Mouse (Mus musculus) liver, adult 2 months (tissue): ENCODE results near the gene Hnf1a. TPM values are rescaled to one million over a fixed set of nuclear protein-coding genes. Genes with fewer than 3 reads are reported as not detected.

Experiments used
- DNase-seq: peaks from one replicate; pipeline ENCODE4 v3.0.0-alpha.2; 2011; ENCODE audit warnings: low read depth, low spot score; ENCODE audit errors: extremely low read depth
- H3K27ac ChIP-seq: fragments of 200-500 bp; replicated peaks from 2 replicates; pipeline ENCODE4 v1.5.1; 2012; ENCODE audit warnings: low read depth, mild to moderate bottlenecking, control low read depth, inconsistent platforms, low read length; ENCODE audit not compliant: insufficient read depth
- H3K27me3 ChIP-seq: fragments of 200-500 bp; 2 replicates; pipeline ENCODE4 v1.6.1; 2012; ENCODE audit warnings: mild to moderate bottlenecking, moderate library complexity, low read length, inconsistent platforms; ENCODE audit not compliant: control insufficient read depth, insufficient read depth
- H3K36me3 ChIP-seq: fragments of 200-500 bp; 2 replicates; pipeline ENCODE4 v1.6.1; 2012; ENCODE audit warnings: low read length, inconsistent platforms; ENCODE audit not compliant: control insufficient read depth, insufficient read depth
- H3K4me1 ChIP-seq: fragments of 200-500 bp; 2 replicates; pipeline ENCODE4 v1.6.1; 2011; ENCODE audit warnings: low read length; ENCODE audit not compliant: control insufficient read depth, insufficient read depth
- H3K4me3 ChIP-seq: fragments of 200-500 bp; 2 replicates; pipeline ENCODE4 v1.5.1; 2011; ENCODE audit warnings: low read depth, mild to moderate bottlenecking, control low read depth, low read length, moderate library complexity; ENCODE audit not compliant: insufficient read depth
- H3K79me2 ChIP-seq: fragments of 200-500 bp; 2 replicates; pipeline ENCODE4 v1.6.1; 2012; ENCODE audit warnings: inconsistent platforms, mild to moderate bottlenecking, low read length, moderate library complexity; ENCODE audit not compliant: control insufficient read depth, insufficient read depth
- H3K9ac ChIP-seq: fragments of 200-500 bp; 2 replicates; pipeline ENCODE4 v1.6.1; 2012; ENCODE audit warnings: low read depth, mild to moderate bottlenecking, control low read depth, inconsistent platforms, low read length
- CTCF ChIP-seq: fragments of 200-500 bp; IDR thresholded peaks from 2 replicates; pipeline ENCODE4 v1.5.1; 2011; ENCODE audit warnings: low read depth, low read length, control low read depth
- POLR2A ChIP-seq: fragments of 200-500 bp; IDR thresholded peaks from 2 replicates; pipeline ENCODE4 v1.6.1; 2011; ENCODE audit warnings: low read length, control low read depth; ENCODE audit not compliant: insufficient read depth; ENCODE audit errors: extremely low read depth
- WGBS: fragments of 180-500 bp; shearing (Covaris S2); methylation state at CpG from one replicate; pipeline ENCODE4 v1.1.7; 2018; 5-methylcytosine and 5-hydroxymethylcytosine counted together
- polyA plus RNA-seq: library from polyadenylated mRNA; depleted of rRNA; stranded (reverse); fragments of >200 nt; gene quantifications from 2 replicates; pipeline ENCODE4 v1.2.3, GENCODE M21; 2012; rRNA removed
- total RNA-seq: library from RNA; depleted of rRNA; stranded (reverse); fragments of >200 nt; gene quantifications from 2 replicates; pipeline ENCODE4 v1.2.3, GENCODE M21; 2014; rRNA removed

Gene Hnf1a
- total and polyA plus RNA-seq, 2 experiments = 6.1 to 13.5 TPM

DNA sequence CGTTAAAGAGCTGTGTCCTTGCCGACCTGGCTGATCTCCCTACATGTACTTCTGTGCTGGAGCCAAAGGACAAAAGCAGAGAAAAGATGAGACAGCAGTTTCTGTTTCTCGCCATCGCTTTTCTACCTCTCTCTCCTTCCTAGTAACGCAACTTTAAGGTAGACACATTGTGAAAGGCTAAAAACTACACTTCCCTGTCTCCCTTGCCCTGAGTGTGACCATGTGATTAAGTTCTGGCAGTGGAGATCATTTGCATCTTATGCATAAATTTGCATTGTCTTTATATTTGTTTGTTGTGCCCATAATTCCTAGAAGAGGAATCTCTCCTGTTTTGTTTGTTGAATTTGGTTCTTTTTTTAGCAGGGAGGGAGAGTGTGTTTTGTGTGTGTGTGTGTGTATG, 55.0 kb downstream of the Hnf1a start:
- Histone ChIP-seq H3K27ac (no peak overlapping the region), H3K4me3 (no peak overlapping the region), H3K79me2 (no peaks in the 10 kb centered on the region), H3K36me3 (no peaks in the 10 kb centered on the region), H3K4me1 (no peaks in the 10 kb centered on the region), H3K27me3 (no peaks in the 10 kb centered on the region), H3K9ac (no peak overlapping the region)
- peak; percentile 51 for DNase-seq
- no peak for TF ChIP-seq POLR2A
- no peak for TF ChIP-seq CTCF
- 40% methylated on average over 5 of the region's 5 CpGs for WGBS

DNA sequence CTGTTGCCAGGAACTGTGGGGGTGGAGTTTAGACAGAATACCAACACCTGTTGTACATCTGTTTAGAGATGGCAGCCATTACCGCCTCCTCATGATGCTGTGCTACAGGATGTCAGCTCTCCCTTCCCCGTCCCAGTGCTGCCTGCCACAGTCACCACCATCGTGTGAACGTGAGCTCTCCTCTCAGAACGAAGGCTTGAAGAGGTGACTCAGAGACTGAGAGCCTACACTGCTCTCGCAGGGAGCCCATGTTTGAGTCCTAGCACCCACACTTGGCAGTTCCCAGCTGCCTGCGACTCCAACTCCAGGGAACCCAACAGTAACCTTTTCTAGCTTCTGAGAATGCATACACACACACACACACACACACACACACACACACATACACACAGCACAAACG, 56.0 kb downstream of the Hnf1a start:
- Histone ChIP-seq H3K4me1 (no peaks in the 10 kb centered on the region), H3K4me3 (no peak overlapping the region), H3K27ac (no peak overlapping the region), H3K79me2 (no peaks in the 10 kb centered on the region), H3K36me3 (no peaks in the 10 kb centered on the region), H3K27me3 (no peaks in the 10 kb centered on the region), H3K9ac (no peak overlapping the region)
- 91% methylated on average over 8 of the region's 8 CpGs for WGBS
- DNase-seq = no peak
- TF ChIP-seq CTCF = no peak
- TF ChIP-seq POLR2A = no peak

DNA sequence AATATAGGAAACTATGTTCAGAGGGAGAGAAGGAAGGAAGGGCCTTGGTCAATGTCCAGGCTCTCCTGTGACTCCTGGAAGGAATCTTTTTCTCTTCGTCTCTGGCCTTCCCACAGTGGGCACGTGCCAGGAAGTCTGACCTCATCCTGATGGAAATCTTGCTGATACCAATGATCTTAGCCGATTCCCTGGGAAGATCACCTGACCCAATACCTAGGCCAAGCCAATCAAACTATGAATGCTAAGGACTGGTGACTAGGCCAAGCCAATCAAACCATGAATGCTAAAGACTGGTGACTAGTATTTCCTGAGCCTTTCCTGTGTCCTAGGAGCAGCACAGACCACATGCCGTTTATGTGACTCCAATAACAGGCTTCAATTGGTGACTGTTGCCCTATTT, 57.2 kb downstream of the Hnf1a start:
- no peaks in the 10 kb centered on the region for H3K36me3 ChIP-seq
- TF ChIP-seq CTCF = no peak
- TF ChIP-seq POLR2A = no peak
- H3K4me3 ChIP-seq = no peak overlapping the region
- no peak overlapping the region for H3K27ac ChIP-seq
- no peaks in the 10 kb centered on the region for H3K79me2 ChIP-seq
- H3K27me3 ChIP-seq = no peaks in the 10 kb centered on the region
- 66% methylated on average over 4 of the region's 4 CpGs for WGBS
- no peaks in the 10 kb centered on the region for H3K4me1 ChIP-seq
- no peak for DNase-seq
- no peak overlapping the region for H3K9ac ChIP-seq

DNA sequence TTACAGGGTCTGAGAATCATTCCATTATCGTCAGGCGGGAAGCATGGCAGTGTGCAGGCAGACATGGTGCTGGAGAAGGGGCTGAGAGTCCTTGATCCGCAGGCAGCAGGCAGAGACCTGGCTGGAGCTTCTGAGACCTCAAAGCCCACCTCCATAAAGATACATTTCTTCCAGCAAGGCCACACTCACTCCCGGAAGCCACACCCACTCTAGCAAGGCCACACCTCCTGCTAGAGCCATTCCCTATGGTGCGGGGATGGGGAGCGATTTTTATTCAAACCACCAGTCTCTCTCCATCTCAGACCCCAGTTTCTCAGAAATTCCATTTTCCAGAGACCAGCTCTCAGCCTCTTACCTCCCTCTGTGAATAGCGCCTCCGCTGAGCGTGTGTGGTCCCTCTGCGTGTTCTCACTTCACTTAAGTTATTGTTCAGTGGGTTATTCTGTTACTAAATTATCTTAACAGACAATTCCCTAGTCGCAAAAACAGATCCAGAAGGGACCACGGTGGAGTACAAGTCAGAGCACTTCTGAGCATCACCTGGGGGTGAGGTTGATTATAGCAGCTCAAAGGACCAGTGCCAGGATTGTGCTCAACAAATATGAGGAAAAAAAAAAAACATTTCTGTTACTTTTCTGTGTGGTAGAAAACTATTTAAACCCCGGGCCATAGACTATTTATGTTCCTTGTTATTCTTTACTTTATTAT, 62.1 kb downstream of the Hnf1a start:
- Histone ChIP-seq H3K4me3 (no peak overlapping the region), H3K27ac (no peak overlapping the region), H3K27me3 (no peaks in the 10 kb centered on the region), H3K36me3 (peaks cover 2% of the 10 kb centered on the region; the same call in 1 of the 2 replicates), H3K79me2 (no peaks in the 10 kb centered on the region), H3K9ac (no peak overlapping the region), H3K4me1 (no peaks in the 10 kb centered on the region)
- no peak for TF ChIP-seq CTCF
- TF ChIP-seq POLR2A = no peak
- DNase-seq = no peak
- WGBS = 78% methylated on average over 13 of the region's 13 CpGs

DNA sequence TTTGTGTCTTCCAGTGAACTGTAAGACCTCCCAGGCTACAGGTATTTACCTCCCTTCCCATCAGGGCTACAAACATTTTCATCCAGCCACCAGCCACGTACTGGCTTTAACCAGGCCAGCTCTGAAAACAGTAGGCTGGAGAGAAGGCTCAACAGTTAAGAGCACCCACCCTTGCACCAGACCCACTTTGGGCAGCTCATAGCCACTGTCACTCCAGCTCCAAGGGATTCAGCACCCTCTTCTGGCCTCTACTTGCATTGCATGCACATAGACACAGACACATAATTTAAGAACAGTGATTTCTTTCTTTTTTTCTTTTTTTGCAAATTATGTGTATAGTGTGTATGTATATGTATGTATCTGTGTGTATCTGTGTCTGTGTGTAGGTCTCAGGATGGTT, 68.5 kb downstream of the Hnf1a start:
- Histone ChIP-seq H3K27me3 (no peaks in the 10 kb centered on the region), H3K36me3 (peaks cover 2% of the 10 kb centered on the region; the same call in 1 of the 2 replicates), H3K9ac (no peak overlapping the region), H3K4me1 (no peaks in the 10 kb centered on the region), H3K4me3 (no peak overlapping the region), H3K79me2 (no peaks in the 10 kb centered on the region), H3K27ac (no peak overlapping the region)
- peak; percentile 32 for DNase-seq
- WGBS = 43% methylated on average over 1 of the region's 1 CpGs
- TF ChIP-seq POLR2A (no peak), CTCF (peak; percentile 80)

Other genes starting within 250 kb of the Hnf1a start
- gene Ankrd13a, start 196.4 kb downstream of the Hnf1a start, total RNA-seq = 11.4 and 14.7 TPM in 2 replicates
- 15.9 and 19.1 TPM in 2 replicates for gene Ankrd13a, start 196.4 kb downstream of the Hnf1a start, polyA plus RNA-seq
- gene Git2, start 195.6 kb downstream of the Hnf1a start, total RNA-seq = 11.0 and 13.2 TPM in 2 replicates
- 11.1 and 11.8 TPM in 2 replicates for gene Git2, start 195.6 kb downstream of the Hnf1a start, polyA plus RNA-seq
- 2.0 and 2.1 TPM in 2 replicates for gene 1500011B03Rik, start 147.6 kb downstream of the Hnf1a start, total RNA-seq
- 4.2 and 7.2 TPM in 2 replicates for gene 1500011B03Rik, start 147.6 kb downstream of the Hnf1a start, polyA plus RNA-seq
- gene 4930519G04Rik, start 117.4 kb downstream of the Hnf1a start, total RNA-seq = not detected in 2 replicates
- gene 4930519G04Rik, start 117.4 kb downstream of the Hnf1a start, polyA plus RNA-seq = not detected in 2 replicates
- gene Gm9936, start 112.4 kb downstream of the Hnf1a start, total RNA-seq = not detected in 2 replicates
- not detected in 2 replicates for gene Gm9936, start 112.4 kb downstream of the Hnf1a start, polyA plus RNA-seq
- gene Oasl2, start 74.2 kb downstream of the Hnf1a start, total RNA-seq = 4.1 and 6.3 TPM in 2 replicates
- 1.5 and 4.2 TPM in 2 replicates for gene Oasl2, start 74.2 kb downstream of the Hnf1a start, polyA plus RNA-seq
- 5.8 and 6.6 TPM in 2 replicates for gene Oasl1, start 47.9 kb downstream of the Hnf1a start, total RNA-seq
- gene Oasl1, start 47.9 kb downstream of the Hnf1a start, polyA plus RNA-seq = 15.4 and 16.8 TPM in 2 replicates
- 3.0 and 5.2 TPM in 2 replicates for gene 2210016L21Rik, start 28.9 kb downstream of the Hnf1a start, total RNA-seq
- gene 2210016L21Rik, start 28.9 kb downstream of the Hnf1a start, polyA plus RNA-seq = 5.2 and 6.1 TPM in 2 replicates
- 8.7 and 13.1 TPM in 2 replicates for gene Sppl3, start 40.0 kb upstream of the Hnf1a start, total RNA-seq
- 23.7 and 24.0 TPM in 2 replicates for gene Sppl3, start 40.0 kb upstream of the Hnf1a start, polyA plus RNA-seq
- not detected in 2 replicates for gene Gm10401, start 127.2 kb upstream of the Hnf1a start, total RNA-seq
- 0.17 TPM in 1 of 2 replicates, not detected in the other for gene Gm10401, start 127.2 kb upstream of the Hnf1a start, polyA plus RNA-seq
- gene Acads, start 148.3 kb upstream of the Hnf1a start, total RNA-seq = 140 and 143 TPM in 2 replicates
- 255 and 293 TPM in 2 replicates for gene Acads, start 148.3 kb upstream of the Hnf1a start, polyA plus RNA-seq
- 12.5 and 17.3 TPM in 2 replicates for gene Unc119b, start 163.9 kb upstream of the Hnf1a start, total RNA-seq
- 29.4 and 32.0 TPM in 2 replicates for gene Unc119b, start 163.9 kb upstream of the Hnf1a start, polyA plus RNA-seq
- 33.7 and 44.7 TPM in 2 replicates for gene Mlec, start 187.1 kb upstream of the Hnf1a start, total RNA-seq
- gene Mlec, start 187.1 kb upstream of the Hnf1a start, polyA plus RNA-seq = 40.8 and 41.8 TPM in 2 replicates
- 0.09 TPM in 1 of 2 replicates, not detected in the other for gene Cabp1, start 223.3 kb upstream of the Hnf1a start, total RNA-seq
- gene Cabp1, start 223.3 kb upstream of the Hnf1a start, polyA plus RNA-seq = 0.07 and 0.21 TPM in 2 replicates